Mouse (Mus musculus): ENCODE data around the gene Col4a5.

DNA sequence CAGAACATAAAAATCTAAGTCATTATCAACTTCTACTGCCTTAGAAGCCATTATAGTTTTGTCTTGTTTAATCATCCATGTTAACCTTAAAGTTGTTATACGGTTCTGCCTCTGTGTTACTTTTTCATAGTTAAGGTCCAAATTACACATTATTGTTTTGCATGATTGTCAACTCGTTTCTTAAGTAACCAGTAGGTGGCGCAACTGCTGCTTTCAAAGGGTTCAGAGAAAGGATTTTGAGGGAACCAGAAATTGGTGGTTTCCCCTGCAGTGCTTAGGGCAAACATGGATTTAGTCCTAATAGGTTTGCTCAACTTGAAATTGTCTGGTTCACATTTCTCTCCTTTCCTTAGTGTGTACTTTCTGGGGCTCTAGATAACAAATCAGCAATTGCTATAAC, 115.1 kb downstream of the Col4a5 start:
- no peak for TF ChIP-seq POLR2A (IDR thresholded peaks at IDR 0.05; ENCODE audit: borderline replicate concordance, extremely low read depth, low read depth, low read length)
- TF ChIP-seq CTCF (IDR thresholded peaks at IDR 0.05; ENCODE audit: insufficient read depth, low read length): no peak

All from lung, adult 2 months (tissue).